Mouse (Mus musculus) heart, postnatal 0 days (tissue): Measurements from ENCODE around the gene Micu2.

Experiments used
- CTCF ChIP-seq: IDR thresholded peaks from 2 replicates; pipeline ENCODE4 v1.5.1; 2016; ENCODE audit warnings: antibody characterized with exemption, control low read depth, low read depth
- EP300 ChIP-seq: IDR thresholded peaks from 2 replicates; pipeline ENCODE4 v1.6.1; 2016; ENCODE audit warnings: antibody characterized with exemption, low read depth

DNA sequence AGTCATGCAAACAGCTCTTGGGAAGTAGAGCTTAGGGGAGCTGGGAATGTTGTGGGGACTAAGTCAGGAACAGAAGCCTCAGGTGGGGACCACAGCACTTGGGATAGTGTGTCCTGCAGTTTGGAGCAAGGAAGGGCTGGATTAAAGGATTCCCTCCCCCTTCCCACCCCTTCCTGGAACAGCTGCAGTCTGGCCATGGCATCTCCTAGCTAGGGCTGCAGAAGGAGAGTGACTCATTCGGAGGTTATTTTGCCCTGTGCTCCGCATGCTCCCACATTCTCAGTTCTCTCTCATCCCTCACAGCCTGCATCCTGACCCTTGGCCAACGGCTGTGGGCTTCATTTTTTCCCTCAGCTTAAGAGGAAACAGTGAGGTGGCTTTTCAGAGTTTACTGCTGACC, 18.9 kb downstream of the Micu2 start:
- TF ChIP-seq CTCF: 0 out of 2 replicates have a peak, but pooled peaks have one; percentile 4
- no peak for TF ChIP-seq EP300
